Mouse (Mus musculus) regulatory T cell (primary cell): ENCODE data around the gene Arhgap36.

Experiments
- in situ Hi-C: fragments of 300-600 bp; cut with MboI, MseI; formaldehyde crosslinking; loops from one replicate; pipeline ENCODE4 v1.15.1; 2025; ENCODE audit warnings: high pct_unique_total_duplicates

The Arhgap36 gene

DNA sequence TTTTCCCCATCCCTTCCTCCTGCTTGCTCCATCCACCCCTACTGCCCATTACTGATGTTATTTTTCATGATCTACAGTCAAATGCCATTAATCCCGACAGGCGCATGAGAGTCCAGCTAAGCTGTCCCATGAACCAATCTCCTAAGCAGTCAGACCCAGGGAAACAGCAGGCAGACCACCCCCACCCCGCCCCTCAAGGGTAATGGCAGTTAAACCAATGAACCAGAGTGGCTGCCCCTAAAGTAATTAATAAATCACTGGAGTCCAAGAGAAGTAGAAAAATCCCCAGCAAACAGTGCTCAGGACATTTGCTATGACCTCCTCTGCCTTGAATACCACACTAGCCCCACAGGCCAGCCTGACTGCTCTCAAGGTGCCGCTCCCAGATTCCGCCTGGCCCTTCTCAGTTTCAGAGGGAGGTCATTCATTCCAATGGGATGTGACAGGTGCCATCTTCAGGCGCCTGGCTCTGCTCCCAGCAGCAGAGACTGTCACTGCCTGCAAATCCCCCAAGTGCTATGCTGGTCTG is at the start of gene Arhgap36:
Gene Arhgap36, plus strand, starts transcription at position 504 of the 529 bp plus-strand sequence.
- in situ Hi-C loops: no loop called here

DNA sequence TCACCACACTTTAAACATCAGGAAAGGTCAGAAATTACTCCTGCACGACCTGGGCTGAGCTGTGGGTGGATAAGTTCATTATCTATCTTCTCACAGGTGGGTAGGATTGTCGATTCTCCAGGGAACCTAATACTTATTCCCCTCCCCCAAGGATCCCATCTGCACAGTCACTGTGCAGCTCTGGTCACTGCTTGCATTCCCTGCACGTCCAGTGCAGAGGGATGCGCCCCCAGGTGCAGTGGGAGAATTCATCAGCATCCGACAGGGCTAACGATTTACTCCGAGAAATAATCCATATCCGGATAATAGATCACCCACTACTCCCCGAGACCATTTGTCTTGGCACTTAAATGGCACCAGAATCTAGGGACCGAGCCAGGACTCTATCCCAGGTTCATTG is 6.0 kb upstream of the Arhgap36 start:
- in situ Hi-C loops: no loop called here

DNA sequence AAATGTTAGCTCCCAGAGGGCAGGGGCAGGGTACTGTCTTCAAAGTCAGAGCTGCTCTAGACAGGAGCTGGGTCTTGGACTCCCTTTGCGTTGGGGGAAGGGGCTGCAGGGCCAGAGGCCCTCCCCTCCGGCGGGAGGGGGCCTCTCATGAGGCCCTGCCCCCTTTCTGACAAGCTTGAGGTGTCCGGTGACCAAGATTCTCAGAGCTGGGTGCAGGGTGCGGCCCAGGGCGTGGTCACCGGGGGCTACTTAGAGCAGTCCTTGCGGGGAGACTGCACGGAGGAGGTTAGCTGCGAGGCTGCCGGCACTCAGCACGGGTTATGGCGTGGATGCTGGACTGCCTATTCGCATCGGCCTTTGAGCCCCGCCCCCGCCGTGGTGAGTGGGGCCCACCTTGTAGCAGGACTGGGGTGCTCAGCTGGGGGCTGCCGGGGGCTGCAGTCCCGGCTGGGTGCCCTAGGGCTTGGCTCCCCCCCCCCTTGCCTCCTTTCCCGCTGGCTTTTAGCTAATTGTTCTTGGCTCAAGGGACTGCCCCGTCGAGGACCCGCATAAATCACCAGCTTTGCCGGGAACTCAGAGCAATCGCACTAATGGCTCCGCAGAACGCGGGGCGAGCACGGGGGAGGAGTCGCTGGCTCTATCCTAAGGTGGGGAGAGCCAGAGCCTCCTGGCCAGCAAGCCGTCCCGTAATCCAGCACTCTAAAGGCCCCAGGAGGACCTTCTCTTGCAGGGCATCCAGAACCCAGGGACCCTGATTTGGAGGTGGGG is 6.7 kb downstream of the Arhgap36 start:
- in situ Hi-C loops: no loop called here

DNA sequence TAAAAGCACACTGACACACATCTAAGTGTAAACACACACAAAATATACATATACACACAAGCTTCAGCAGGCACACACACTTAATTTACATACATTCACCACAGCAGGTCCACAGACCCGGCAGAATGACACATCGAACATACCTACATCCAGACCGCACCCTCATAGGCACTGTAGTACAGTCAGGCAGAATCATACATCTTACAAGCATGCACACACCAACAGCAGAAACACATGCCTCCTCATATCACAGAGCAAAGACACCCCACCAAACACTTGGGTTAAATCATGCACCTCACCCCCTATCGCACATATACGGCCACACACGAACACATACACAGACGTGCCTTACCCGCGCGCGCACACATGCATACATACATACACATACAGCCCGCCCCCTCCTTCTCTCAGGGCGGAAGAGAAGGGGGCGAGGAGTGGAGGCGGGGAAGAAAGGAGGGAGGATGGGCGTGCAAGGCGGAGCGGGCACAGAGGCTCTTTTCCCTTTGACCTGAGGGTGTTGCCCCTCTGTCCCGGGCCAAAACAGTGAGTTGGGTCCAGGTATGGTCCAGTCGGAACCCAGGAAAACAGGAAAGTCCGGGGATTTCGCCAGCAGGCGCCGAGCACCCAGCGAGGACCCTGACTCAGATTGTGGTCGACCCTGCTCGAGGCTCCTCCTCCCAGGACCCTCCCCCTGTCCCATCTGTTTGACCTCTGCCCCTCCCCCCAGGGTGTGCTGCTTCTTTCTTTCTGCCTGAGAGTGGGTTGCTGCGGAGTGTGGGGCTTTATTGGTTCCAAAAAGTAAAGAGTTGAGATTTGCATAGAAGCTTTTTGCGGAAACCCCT is 16.4 kb downstream of the Arhgap36 start:
- in situ Hi-C loops: no loop called here

DNA sequence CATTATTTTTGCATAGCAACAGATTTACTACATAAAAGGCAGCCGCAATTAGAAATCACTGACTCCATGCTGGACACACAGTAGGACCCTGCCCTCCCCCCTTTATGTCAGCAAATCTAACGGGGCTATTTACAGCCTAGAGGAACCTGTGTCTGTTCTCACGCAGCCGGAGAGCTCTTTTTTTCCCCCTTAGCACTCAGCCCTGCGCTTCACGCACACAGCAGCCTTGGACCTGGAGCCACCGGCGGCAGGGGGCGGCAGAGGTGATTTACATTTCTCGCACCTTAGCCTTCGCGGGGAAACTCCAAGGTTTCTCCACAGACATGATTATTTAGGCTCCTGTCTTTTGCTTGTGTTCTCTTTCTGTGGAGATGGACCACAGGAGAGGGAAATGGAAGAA is 17.1 kb downstream of the Arhgap36 start:
- in situ Hi-C loops: no loop called here

GRCm38 (mm10) chrX:49489141-49489540 is 25.4 kb downstream of the Arhgap36 start:
- in situ Hi-C loops: no loop called here

- in situ Hi-C loops: no loop called here
Observed at GRCm38 (mm10) chrX:49493739-49494449, 30.1 kb downstream of the Arhgap36 start.
